Mouse (Mus musculus): ENCODE data around the gene Tmem168.

The Tmem168 gene

GRCm38 (mm10) chr6:13586154-13586553 lies 21.7 kb downstream of the Tmem168 start:
- no peak for DNase-seq (ENCODE audit: low read depth, low spot score)

GRCm38 (mm10) chr6:13584788-13585187 lies 23.1 kb downstream of the Tmem168 start:
- no peak for DNase-seq (ENCODE audit: low read depth, low spot score)

- DNase-seq (ENCODE audit: low read depth, low spot score) = no peak
Measured at GRCm38 (mm10) chr6:13582075-13582474, 25.8 kb downstream of the Tmem168 start.

- no peak for DNase-seq (ENCODE audit: low read depth, low spot score)
Measured at GRCm38 (mm10) chr6:13565734-13566133, 42.2 kb downstream of the Tmem168 start.

- no peak for DNase-seq (ENCODE audit: low read depth, low spot score)
Measured at GRCm38 (mm10) chr6:13555266-13555665, 52.6 kb downstream of the Tmem168 start.

- DNase-seq (ENCODE audit: low read depth, low spot score) = no peak
Measured at GRCm38 (mm10) chr6:13541761-13542160, 66.1 kb downstream of the Tmem168 start.

- no peak for DNase-seq (ENCODE audit: low read depth, low spot score)
Measured at GRCm38 (mm10) chr6:13537275-13537964, 70.5 kb downstream of the Tmem168 start.
